Mouse (Mus musculus): ENCODE measurements around the gene Cgref1. TPM values are rescaled to one million over a fixed set of nuclear protein-coding genes. Genes with fewer than 3 reads are reported as not detected.

Cgref1 gene
- polyA plus RNA-seq, 1 experiment from 2014 or later, result 3.2 TPM

DNA sequence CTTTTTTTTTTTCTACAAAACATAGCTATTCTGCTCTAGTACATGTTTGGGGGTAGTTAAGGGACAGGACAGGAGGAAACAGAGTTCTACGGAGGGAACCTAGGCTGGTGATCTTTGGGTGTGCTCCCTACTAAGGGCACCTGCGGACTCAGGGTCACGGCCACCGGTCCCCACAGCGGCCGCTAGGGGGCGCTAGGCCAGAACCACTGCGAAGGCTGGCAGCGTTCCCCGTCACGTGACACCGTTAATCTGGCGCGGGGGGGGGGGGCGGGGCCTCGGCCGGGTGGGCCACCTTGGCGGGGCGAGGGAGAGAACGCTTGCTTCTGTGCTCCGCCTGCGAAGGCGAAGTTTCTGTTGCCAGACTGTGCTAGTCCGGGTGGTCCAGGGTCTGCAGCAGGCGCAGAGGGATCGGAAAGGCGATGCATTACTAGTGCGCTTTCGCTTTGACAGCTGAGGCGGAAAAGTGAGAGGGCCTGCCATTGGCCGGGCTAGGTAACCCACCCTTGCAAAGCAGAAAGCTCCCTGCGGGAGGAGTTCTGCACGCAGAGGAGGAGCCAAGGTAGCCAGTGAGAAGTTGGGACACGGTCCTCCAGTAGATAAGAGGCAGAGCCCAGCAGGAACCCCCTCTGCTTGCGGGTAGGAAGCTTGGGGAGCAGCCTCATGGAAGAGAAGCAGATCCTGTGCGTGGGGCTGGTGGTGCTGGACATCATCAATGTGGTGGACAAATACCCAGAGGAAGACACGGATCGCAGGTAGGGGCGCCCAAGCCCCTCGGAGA is 23.9 kb downstream of the Cgref1 start, which contains the start of gene Khk:
Khk (plus strand) TSS at position 176 of the 778 bp plus-strand sequence.
- peak; percentile 96 for DNase-seq (ENCODE audit: low spot score)
- H3K36me3 ChIP-seq (replicated peaks), result peaks cover 46% of the 10 kb centered on the region
- 0 out of 2 replicates have a peak, but pooled peaks cover 10% of the 10 kb centered on the region for H3K27me3 ChIP-seq (replicated peaks; ENCODE audit: low read depth, poor library complexity, severe bottlenecking)
- peaks cover 53% of the 10 kb centered on the region for H3K4me1 ChIP-seq
- 1% methylated on average over 40 of the region's 40 CpGs for WGBS
- H3K4me3 ChIP-seq, result peak within 1 kb of the TSS; percentile 63
- H3K27ac ChIP-seq (replicated peaks), result peak within 1 kb of the TSS; percentile 81
- no peaks in the 10 kb centered on the region for H3K9me3 ChIP-seq

DNA sequence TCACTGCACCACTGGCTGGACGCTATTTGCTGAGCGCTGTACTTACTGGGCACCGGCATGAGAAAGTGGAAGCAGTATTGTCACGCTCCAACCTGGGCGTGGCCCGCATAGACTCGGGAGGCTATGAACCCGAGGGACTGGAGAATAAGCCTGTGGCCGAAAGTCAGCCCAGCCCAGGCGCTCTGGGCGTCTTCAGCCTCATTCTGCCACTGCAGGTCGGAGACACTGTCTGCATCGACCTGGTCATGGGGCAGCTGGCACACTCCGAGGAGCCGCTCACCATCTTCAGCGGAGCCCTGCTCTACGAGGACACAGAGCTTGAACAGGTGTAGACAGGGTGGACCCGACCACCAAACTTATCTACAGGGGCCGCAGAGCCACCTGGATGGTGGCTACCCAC is 24.8 kb downstream of the Cgref1 start:
- Histone ChIP-seq H3K36me3 (replicated peaks) (peaks cover 46% of the 10 kb centered on the region), H3K4me3 (peak overlapping the region; percentile 63), H3K27ac (replicated peaks) (peak overlapping the region; percentile 81; the same call in 1 of the 2 replicates), H3K9me3 (no peaks in the 10 kb centered on the region), H3K4me1 (peaks cover 61% of the 10 kb centered on the region), H3K27me3 (replicated peaks; ENCODE audit: low read depth, poor library complexity, severe bottlenecking) (0 out of 2 replicates have a peak, but pooled peaks cover 10% of the 10 kb centered on the region)
- WGBS, result 72% methylated on average over 19 of the region's 19 CpGs
- DNase-seq (ENCODE audit: low spot score), result no peak

GRCm38 (mm10) chr5:30919831-30920614 is 25.4 kb downstream of the Cgref1 start:
- 70% methylated on average over 11 of the region's 11 CpGs for WGBS
- no peak overlapping the region; the same call in 1 of the 2 replicates for H3K27ac ChIP-seq (replicated peaks)

DNA sequence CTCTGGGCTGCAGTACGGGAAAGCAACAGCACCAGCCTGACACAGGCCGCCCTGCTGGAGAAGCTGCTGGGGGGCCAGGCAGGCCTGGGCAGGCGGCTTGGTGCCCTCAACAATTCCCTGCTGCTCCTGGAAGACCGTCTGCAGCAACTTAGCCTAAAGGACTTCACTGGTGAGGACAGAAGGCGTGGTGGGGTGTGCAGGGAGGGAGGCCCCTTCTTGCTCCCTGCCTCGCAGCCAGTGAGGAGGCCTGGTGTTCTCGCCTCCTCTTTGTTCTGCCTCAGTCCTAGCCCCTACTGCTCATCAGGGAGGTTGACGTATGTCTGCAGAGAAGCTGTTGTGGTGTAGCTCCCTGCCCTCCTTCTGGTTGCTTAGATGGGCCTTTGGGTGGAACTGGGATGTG is 26.7 kb downstream of the Cgref1 start:
- Histone ChIP-seq H3K36me3 (replicated peaks) (peaks cover 46% of the 10 kb centered on the region), H3K4me3 (no peak overlapping the region), H3K4me1 (peaks cover 81% of the 10 kb centered on the region), H3K27ac (replicated peaks) (peak overlapping the region; percentile 25; the same call in 1 of the 2 replicates), H3K9me3 (no peaks in the 10 kb centered on the region), H3K27me3 (replicated peaks; ENCODE audit: low read depth, poor library complexity, severe bottlenecking) (0 out of 2 replicates have a peak, but pooled peaks cover 8% of the 10 kb centered on the region)
- 86% methylated on average over 8 of the region's 8 CpGs for WGBS
- no peak for DNase-seq (ENCODE audit: low spot score)

More at GRCm38 (mm10) chr5:30919831-30920614, 25.4 kb downstream of the Cgref1 start:
- Histone ChIP-seq H3K4me1 (peaks cover 67% of the 10 kb centered on the region), H3K4me3 (no peak overlapping the region), H3K36me3 (replicated peaks) (peaks cover 46% of the 10 kb centered on the region), H3K27me3 (replicated peaks; ENCODE audit: low read depth, poor library complexity, severe bottlenecking) (0 out of 2 replicates have a peak, but pooled peaks cover 10% of the 10 kb centered on the region), H3K9me3 (no peaks in the 10 kb centered on the region)
- no peak for DNase-seq (ENCODE audit: low spot score)

DNA sequence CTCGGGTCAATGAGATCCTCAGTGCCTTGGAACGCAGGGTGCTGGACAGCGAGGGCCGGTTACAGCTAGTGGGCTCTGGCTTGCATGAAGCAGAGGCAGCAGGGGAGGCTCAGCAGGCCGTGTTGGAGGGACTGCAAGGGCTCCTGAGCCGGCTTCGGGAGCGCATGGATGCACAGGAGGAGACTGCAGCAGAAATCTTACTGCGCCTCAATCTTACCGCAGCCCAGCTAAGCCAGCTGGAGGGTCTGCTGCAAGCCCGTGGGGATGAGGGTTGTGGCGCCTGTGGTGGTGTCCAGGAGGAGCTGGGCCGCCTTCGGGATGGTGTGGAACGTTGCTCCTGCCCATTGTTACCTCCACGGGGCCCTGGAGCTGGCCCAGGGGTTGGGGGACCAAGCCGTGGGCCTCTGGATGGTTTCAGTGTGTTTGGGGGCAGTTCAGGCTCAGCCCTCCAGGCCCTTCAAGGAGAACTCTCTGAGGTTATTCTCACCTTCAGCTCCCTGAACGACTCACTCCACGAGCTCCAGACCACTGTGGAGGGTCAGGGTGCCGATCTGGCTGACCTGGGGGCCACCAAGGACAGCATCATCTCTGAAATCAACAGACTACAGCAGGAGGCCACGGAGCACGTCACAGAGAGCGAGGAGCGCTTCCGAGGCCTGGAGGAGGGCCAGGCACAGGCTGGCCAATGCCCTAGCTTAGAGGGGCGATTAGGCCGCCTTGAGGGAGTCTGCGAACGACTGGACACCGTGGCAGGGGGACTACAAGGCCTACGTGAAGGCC is 27.3 kb downstream of the Cgref1 start:
- WGBS, result 84% methylated on average over 31 of the region's 31 CpGs
- Histone ChIP-seq H3K36me3 (replicated peaks) (peaks cover 46% of the 10 kb centered on the region), H3K27ac (replicated peaks) (peak overlapping the region; percentile 25; the same call in 1 of the 2 replicates), H3K27me3 (replicated peaks; ENCODE audit: low read depth, poor library complexity, severe bottlenecking) (0 out of 2 replicates have a peak, but pooled peaks cover 4% of the 10 kb centered on the region), H3K9me3 (no peaks in the 10 kb centered on the region), H3K4me1 (peaks cover 86% of the 10 kb centered on the region), H3K4me3 (no peak overlapping the region)
- DNase-seq (ENCODE audit: low spot score), result no peak

- no peak overlapping the region for H3K27ac ChIP-seq (replicated peaks)
- WGBS, result 90% methylated on average over 11 of the region's 11 CpGs
- peaks cover 86% of the 10 kb centered on the region for H3K4me1 ChIP-seq
- no peak for DNase-seq (ENCODE audit: low spot score)
- H3K27me3 ChIP-seq (replicated peaks; ENCODE audit: low read depth, poor library complexity, severe bottlenecking), result 0 out of 2 replicates have a peak, but pooled peaks cover 3% of the 10 kb centered on the region
- no peaks in the 10 kb centered on the region for H3K9me3 ChIP-seq
- H3K4me3 ChIP-seq, result 0 out of 2 replicates have a peak overlapping the region, but pooled peaks have one; percentile 4
- H3K36me3 ChIP-seq (replicated peaks), result peaks cover 46% of the 10 kb centered on the region
These were observed 28.0 kb downstream of the Cgref1 start for GRCm38 (mm10) chr5:30917348-30917747.

GRCm38 (mm10) chr5:30916841-30917240 is 28.6 kb downstream of the Cgref1 start:
- Histone ChIP-seq H3K27me3 (replicated peaks; ENCODE audit: low read depth, poor library complexity, severe bottlenecking) (0 out of 2 replicates have a peak, but pooled peaks cover 3% of the 10 kb centered on the region), H3K36me3 (replicated peaks) (peaks cover 46% of the 10 kb centered on the region), H3K27ac (replicated peaks) (no peak overlapping the region), H3K4me1 (peaks cover 86% of the 10 kb centered on the region), H3K4me3 (0 out of 2 replicates have a peak overlapping the region, but pooled peaks have one; percentile 4), H3K9me3 (no peaks in the 10 kb centered on the region)
- DNase-seq (ENCODE audit: low spot score), result no peak
- 95% methylated on average over 9 of the region's 9 CpGs for WGBS

GRCm38 (mm10) chr5:30915974-30916433 is 29.4 kb downstream of the Cgref1 start:
- H3K27ac ChIP-seq (replicated peaks), result peak overlapping the region; percentile 89

GRCm38 (mm10) chr5:30915456-30915855 is 29.9 kb downstream of the Cgref1 start:
- DNase-seq (ENCODE audit: low spot score), result no peak
- Histone ChIP-seq H3K27me3 (replicated peaks; ENCODE audit: low read depth, poor library complexity, severe bottlenecking) (0 out of 2 replicates have a peak, but pooled peaks cover 3% of the 10 kb centered on the region), H3K36me3 (replicated peaks) (peaks cover 39% of the 10 kb centered on the region), H3K9me3 (no peaks in the 10 kb centered on the region), H3K4me3 (peak overlapping the region; percentile 61), H3K27ac (replicated peaks) (peak overlapping the region; percentile 89), H3K4me1 (peaks cover 88% of the 10 kb centered on the region)
- 55% methylated on average over 9 of the region's 9 CpGs for WGBS

More at GRCm38 (mm10) chr5:30915974-30916433, 29.4 kb downstream of the Cgref1 start:
- Histone ChIP-seq H3K4me1 (peaks cover 88% of the 10 kb centered on the region), H3K4me3 (peak overlapping the region; percentile 61), H3K36me3 (replicated peaks) (peaks cover 45% of the 10 kb centered on the region), H3K9me3 (no peaks in the 10 kb centered on the region), H3K27me3 (replicated peaks; ENCODE audit: low read depth, poor library complexity, severe bottlenecking) (0 out of 2 replicates have a peak, but pooled peaks cover 3% of the 10 kb centered on the region)
- DNase-seq (ENCODE audit: low spot score), result peak; percentile 84
- 6% methylated on average over 7 of the region's 7 CpGs for WGBS

DNA sequence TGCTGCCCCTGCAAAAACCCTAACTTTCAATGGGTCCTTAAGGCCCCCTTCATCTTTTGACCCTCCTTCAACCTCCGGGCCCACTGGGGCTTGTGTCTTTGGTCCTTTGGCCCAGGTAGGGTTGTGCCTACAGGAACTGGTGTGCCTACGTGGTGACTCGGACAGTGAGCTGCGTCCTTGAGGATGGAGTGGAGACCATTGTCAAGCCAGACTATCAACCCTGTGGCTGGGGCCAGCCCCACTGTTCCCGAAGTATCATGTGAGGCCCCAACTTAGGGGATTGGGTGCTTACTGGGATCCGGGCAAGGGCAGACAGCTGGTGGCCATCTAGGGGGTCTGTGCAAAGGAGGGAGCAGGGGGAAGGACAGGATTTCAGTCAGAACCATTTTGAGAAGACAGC is 30.5 kb downstream of the Cgref1 start:
- Histone ChIP-seq H3K4me1 (peaks cover 86% of the 10 kb centered on the region), H3K4me3 (peak overlapping the region; percentile 61)

GRCm38 (mm10) chr5:30914101-30914635 is 31.2 kb downstream of the Cgref1 start:
- no peaks in the 10 kb centered on the region for H3K9me3 ChIP-seq
- H3K27me3 ChIP-seq (replicated peaks; ENCODE audit: low read depth, poor library complexity, severe bottlenecking), result no peaks in the 10 kb centered on the region
- 41% methylated on average over 7 of the region's 7 CpGs for WGBS
- peak; percentile 22 for DNase-seq (ENCODE audit: low spot score)
- H3K27ac ChIP-seq (replicated peaks), result peak overlapping the region; percentile 89
- H3K4me3 ChIP-seq, result peak overlapping the region; percentile 61
- H3K36me3 ChIP-seq (replicated peaks), result peaks cover 27% of the 10 kb centered on the region
- peaks cover 93% of the 10 kb centered on the region for H3K4me1 ChIP-seq

More for the DNA sequence above, 30.5 kb downstream of the Cgref1 start:
- peaks cover 33% of the 10 kb centered on the region for H3K36me3 ChIP-seq (replicated peaks)
- WGBS, result 54% methylated on average over 6 of the region's 6 CpGs
- H3K27me3 ChIP-seq (replicated peaks; ENCODE audit: low read depth, poor library complexity, severe bottlenecking), result 0 out of 2 replicates have a peak, but pooled peaks cover 3% of the 10 kb centered on the region
- H3K27ac ChIP-seq (replicated peaks), result peak overlapping the region; percentile 89
- no peak for DNase-seq (ENCODE audit: low spot score)
- H3K9me3 ChIP-seq, result no peaks in the 10 kb centered on the region
